Mouse (Mus musculus) T-helper 17 cell (primary cell): ENCODE results near the gene Per2.

Experiments
- in situ Hi-C, 2 experiments: fragments of 300-600 bp; cut with MboI, MseI; formaldehyde crosslinking; loops; 1 replicate in 1 of 2; 2 replicates in 1 of 2; pipeline ENCODE4 v1.15.1; 2025; ENCODE audit warnings: high pct_unique_total_duplicates in 2 of 2

The Per2 gene

DNA sequence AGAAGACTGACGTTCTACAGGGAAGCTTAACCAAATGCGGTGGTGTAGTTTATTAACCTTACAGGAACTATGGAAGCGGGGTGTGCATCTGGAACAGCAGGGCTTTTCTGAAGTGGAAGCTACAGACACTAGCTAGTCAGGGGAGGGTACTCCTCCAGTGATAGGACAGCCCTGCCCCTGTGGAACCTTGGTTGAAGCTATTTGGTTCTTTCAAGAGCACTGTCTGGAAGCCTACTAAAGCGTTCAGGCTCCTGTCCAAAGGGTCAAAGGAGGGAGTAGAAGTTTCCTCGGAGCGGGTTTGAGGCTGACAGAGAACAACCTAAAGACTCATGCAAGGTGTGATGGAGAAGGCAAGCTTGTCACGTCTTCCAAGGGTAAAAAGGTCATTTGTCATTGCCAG lies 945 bp upstream of the Per2 start:
- in situ Hi-C loops: no loop called here

GRCm38 (mm10) chr1:91458223-91458861 lies 782 bp downstream of the Per2 start:
- in situ Hi-C loops: no loop called here

DNA sequence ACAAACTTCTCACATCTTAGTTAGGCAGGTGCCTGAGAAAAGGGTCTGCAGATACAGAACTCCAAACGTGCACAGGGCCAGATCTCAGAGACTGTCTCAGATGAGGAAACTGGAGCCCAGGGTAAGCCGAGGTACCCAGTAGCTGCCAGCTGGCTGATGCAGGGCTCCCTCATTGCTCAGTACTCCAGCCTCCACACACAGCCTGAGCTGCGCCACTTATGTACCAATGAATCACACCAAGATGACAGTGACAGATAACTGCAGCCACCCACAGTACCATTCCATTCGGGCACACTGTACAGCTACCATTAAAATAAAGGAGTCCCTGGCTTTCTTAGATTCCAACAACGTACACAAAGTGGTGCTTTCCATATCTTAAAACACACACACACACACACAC lies 1.4 kb downstream of the Per2 start:
- in situ Hi-C loops: no loop called here

GRCm38 (mm10) chr1:91457116-91457515 lies 2.0 kb downstream of the Per2 start:
- in situ Hi-C loops: no loop called here

DNA sequence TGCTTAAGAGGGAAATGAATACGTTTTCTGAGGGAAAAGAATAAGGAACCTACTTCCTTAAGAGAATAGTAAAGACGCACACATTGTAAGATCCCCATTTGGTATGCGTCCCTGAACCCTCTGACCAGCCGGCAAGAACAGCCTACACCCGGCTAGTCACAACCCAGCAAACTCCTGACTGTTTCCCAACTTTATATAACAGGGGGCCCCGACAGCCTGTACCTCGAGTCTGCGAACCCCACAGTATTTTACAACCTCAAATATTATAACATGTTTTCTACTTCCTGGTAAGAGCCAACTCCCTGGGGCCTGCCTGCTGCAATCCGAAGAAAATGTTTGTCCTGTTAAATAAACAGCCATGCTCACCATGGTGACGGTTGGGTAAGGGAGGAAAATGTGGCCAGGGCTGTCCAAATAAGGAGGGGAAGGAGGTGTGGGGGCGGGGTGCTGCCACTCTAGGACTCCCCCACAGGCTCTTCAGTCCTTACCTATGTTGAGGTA lies 2.8 kb downstream of the Per2 start:
- in situ Hi-C loops: no loop called here

DNA sequence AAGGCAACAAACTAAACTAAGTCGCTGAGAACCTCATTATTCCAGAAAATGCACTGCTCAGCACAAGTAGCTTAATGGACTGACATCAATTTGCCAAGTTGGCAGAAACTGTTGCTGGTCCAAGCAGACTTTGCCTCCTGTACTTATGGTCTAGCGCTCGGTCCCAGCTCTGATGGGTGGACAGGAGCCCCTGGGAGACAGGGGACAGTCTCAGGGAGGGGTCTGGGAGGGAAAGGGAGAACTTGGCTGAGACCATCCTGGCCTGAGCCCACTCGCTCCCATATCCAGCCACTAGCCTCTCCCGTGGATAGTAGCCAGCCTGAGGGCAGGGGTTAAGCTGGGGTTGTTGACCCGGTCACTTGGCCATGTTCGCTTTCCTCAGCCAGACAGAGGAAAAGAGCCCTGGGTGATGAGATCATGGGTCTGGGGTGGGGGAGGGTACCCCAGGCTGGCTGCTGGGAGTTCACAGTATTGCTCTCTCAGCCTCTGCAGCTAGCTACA lies 3.4 kb downstream of the Per2 start:
- in situ Hi-C loops: no loop called here

GRCm38 (mm10) chr1:91454927-91455326 lies 4.2 kb downstream of the Per2 start:
- in situ Hi-C loops: no loop called here

DNA sequence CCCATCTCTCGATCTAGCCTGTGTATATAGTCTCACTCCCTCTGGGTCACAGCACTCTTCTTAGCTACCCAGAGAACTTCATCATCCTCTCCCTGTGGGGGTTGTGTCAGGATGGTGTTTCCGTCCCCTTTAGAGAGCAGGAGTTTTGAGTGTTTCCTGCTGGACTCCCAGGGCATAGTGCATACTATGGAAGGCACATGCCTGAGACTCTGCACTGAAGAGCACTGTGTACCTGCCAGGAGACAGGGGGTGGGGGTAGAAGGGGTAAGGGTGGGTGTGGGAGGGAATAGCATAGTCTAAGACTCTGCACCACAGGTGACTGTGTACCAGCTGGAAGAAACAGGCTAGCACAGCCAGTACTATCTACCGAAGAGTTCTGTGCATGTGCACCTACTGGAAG lies 4.8 kb downstream of the Per2 start:
- in situ Hi-C loops: no loop called here

GRCm38 (mm10) chr1:91453932-91454331 lies 5.2 kb downstream of the Per2 start:
- in situ Hi-C loops: no loop called here

DNA sequence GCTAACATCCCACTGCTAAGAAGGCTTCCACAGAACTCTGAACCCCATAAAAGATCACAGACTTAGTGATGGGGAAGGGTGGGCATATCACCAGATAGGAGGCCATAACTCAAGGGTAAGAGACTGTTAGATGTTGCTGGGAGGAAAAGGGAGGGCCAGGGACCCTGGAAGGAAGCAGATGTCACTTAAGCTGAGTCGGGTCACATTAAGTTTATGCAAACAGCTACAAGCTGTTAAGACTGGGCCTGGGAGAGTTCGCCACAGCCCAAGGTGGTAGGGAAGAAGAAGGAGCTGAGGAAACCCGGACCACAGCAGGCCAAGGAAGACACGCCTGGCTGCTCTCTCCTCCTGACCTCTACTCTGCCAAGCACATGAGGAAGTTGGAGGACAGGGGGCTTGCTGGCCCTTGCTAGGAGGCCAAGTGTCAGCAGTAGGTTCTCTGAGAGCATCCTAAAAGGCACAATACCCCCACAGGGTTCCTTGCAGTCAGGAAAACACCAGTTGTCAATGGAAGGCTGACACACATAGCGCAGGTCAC lies 7.5 kb downstream of the Per2 start:
- in situ Hi-C loops: no loop called here

GRCm38 (mm10) chr1:91450851-91451250 lies 8.3 kb downstream of the Per2 start:
- in situ Hi-C loops: no loop called here

GRCm38 (mm10) chr1:91448688-91449087 lies 10.4 kb downstream of the Per2 start:
- in situ Hi-C loops: loop anchor here in 1 of 2 experiments (10.0 kb wide), 1 partner anchor 956 kb away; no protein-coding TSS in a partner anchor

DNA sequence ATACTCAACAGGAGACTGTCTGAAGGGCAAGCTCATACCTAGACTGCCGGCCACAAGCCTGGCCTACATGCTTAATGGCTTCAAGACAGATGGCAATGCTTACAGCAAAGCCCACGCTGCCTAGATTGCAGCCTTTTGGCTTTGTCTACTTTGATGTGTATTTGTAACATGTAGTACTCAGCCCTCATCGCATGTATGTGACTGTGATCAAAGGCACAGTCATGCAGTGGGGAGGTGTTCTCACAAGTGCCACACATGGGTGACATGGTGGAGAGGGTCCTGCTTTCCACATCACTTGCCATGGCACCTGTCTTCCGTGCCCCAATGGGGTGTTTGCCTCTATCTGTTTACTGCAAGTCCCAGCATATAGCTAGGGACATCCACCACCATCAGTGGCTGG lies 12.6 kb downstream of the Per2 start:
- in situ Hi-C loops: loop anchor here in 1 of 2 experiments (10.0 kb wide), 1 partner anchor 958 kb away; no protein-coding TSS in a partner anchor

GRCm38 (mm10) chr1:91446060-91446459 lies 13.1 kb downstream of the Per2 start:
- in situ Hi-C loops: loop anchor here in 1 of 2 experiments (10.0 kb wide), 1 partner anchor 959 kb away; no protein-coding TSS in a partner anchor

DNA sequence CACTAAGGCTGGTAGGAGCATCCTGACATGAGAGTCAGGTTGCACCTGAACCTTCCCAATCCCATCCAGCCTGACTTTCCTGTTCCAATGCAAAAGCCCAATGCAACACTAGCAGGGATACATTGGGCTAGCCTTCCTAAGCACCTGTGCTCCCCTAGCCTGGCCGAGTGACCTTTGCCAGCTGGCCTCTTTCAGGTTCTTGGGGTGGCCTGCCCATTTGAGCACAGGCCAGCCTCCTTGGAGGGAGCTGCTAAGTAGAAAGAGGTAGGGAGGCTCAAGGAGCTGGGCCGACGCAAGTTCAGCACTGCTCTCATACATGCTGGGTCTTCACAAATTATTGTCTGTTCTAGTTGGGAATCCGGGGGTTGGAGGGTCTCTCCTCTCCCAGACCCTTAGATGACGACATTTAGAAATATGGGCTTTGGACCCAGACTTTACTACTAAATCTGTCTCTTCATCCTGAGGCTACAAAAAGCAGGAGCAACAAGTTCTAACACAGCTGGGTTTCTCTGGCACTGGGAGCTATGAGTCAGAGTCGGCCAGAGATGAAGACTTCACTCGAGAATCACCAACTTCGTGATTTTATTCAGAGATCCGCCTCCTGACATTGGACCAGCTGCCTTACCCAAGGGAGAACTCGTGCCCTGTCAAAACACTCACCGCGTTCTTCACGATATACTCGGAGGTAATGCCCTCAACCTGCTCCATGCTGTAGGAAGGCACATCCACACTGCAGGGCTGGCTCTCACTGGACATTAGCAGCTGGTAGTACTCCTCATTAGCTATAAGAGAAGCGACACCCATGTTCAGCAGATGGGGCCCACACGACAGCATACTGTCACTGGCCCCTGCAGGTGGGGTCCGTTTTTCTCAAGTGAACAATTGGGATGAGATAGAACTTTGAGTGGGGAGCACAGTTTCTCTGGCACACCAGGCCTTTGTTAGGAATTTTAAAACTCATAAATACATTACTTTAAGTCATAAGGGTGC lies 14.0 kb downstream of the Per2 start:
- in situ Hi-C loops: loop anchor here in 1 of 2 experiments (10.0 kb wide), 1 partner anchor 960 kb away; no protein-coding TSS in a partner anchor

GRCm38 (mm10) chr1:91442350-91442990 lies 16.7 kb downstream of the Per2 start:
- in situ Hi-C loops: loop anchor here in 1 of 2 experiments (10.0 kb wide), 1 partner anchor 962 kb away; no protein-coding TSS in a partner anchor

DNA sequence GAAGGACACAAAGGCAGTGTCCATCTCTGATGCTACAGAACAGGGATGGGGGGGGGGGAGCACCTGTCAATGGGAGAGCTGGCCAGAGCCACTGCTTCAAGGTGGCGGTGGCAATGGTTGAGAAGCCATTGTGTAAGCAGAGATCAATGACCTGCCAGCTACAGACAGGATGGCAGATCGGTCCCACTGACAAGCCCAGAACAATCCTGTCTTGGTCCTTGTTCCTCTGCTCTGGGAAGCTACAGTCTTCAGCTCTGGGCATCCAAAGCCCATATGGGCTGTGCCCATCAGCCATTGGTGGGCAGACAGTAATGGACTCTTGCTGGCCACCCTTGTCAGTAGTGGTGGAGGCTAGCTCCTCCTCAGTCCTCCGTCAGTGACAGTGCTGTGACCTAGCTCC lies 17.3 kb downstream of the Per2 start:
- in situ Hi-C loops: loop anchor here in 1 of 2 experiments (10.0 kb wide), 1 partner anchor 963 kb away; no protein-coding TSS in a partner anchor

- in situ Hi-C loops: loop anchor here in 1 of 2 experiments (5.0 to 10.0 kb wide), 2 partner anchors 48 to 965 kb away; no protein-coding TSS in a partner anchor
Observed at GRCm38 (mm10) chr1:91439776-91440175, 19.3 kb downstream of the Per2 start.

- in situ Hi-C loops: loop anchor here in 1 of 2 experiments (5.0 kb wide), 1 partner anchor 50 kb away; no protein-coding TSS in a partner anchor
Observed at GRCm38 (mm10) chr1:91437573-91437972, 21.6 kb downstream of the Per2 start.

- in situ Hi-C loops: loop anchor here in 1 of 2 experiments (5.0 kb wide), 1 partner anchor 50 kb away; no protein-coding TSS in a partner anchor
Observed at GRCm38 (mm10) chr1:91437083-91437400, 22.1 kb downstream of the Per2 start.
